Mouse (Mus musculus): ENCODE results near the gene Cpne1. TPM values are rescaled to one million over a fixed set of nuclear protein-coding genes. Genes with fewer than 3 reads are reported as not detected.
"Not testable (repeated sequence)": the region's sequence is repeated elsewhere in the genome, so short reads cannot be mapped to it uniquely, and the experiment has no call there.

Cpne1 gene
- polyA plus RNA-seq, 1 experiment = 54.6 TPM

DNA sequence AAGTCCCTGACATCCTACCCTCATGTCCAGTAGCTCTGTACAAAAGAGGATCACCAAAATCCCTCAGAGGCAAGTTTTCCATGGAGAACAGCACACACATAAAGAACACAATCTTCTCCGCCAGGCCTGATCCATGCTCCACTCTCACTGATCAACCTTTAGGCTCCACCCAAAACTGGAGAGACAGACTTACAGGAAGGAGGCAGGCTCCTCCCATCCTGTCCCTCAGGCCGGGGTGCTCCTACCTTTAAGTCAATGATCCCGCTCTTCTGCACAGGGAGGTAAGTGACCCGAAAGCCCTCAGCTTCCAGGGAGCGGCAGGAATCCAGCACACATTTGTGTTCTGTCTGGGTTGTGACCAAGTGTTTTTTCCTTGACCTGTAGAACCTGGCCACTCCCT, 22.4 kb upstream of the Cpne1 start:
- peaks cover 29% of the 10 kb centered on the region for H3K36me3 ChIP-seq (ENCODE audit: control insufficient read depth, insufficient read depth)
- no peaks in the 10 kb centered on the region for H3K79me2 ChIP-seq (ENCODE audit: control insufficient read depth, insufficient read depth)
- no peak overlapping the region for H3ac ChIP-seq (ENCODE audit: control insufficient read depth, insufficient read length, low read depth)
- TF ChIP-seq MYOG (IDR thresholded peaks at IDR 0.05; ENCODE audit: control insufficient read depth, extremely low read depth, insufficient read length) = no peak
- no peak for TF ChIP-seq CEBPB (IDR thresholded peaks at IDR 0.05; ENCODE audit: low read depth)
- no peak for TF ChIP-seq CTCF (IDR thresholded peaks at IDR 0.05; ENCODE audit: control insufficient read depth, insufficient read depth, insufficient read length)
- TF ChIP-seq FOSL1 (IDR thresholded peaks at IDR 0.05; ENCODE audit: insufficient read depth, low read length, poor library complexity, severe bottlenecking) = no peak
- no peak for TF ChIP-seq MAX (IDR thresholded peaks at IDR 0.05)
- TF ChIP-seq USF1 (IDR thresholded peaks at IDR 0.05; ENCODE audit: low read depth) = no peak
- TF ChIP-seq MYOD1 (IDR thresholded peaks at IDR 0.05; ENCODE audit: control insufficient read depth, insufficient read length, low read depth) = no peak
- H3K79me3 ChIP-seq (ENCODE audit: low read depth) = no peaks in the 10 kb centered on the region
- no peaks in the 10 kb centered on the region for H3K27me3 ChIP-seq (ENCODE audit: control insufficient read depth, insufficient read depth, insufficient read length)
- H3K4me3 ChIP-seq (ENCODE audit: insufficient read depth, poor library complexity, severe bottlenecking) = no peak overlapping the region

- peaks cover 41% of the 10 kb centered on the region for H3K36me3 ChIP-seq (ENCODE audit: control insufficient read depth, insufficient read depth)
- no peak within 1 kb of the TSS for H3ac ChIP-seq (ENCODE audit: control insufficient read depth, insufficient read length, low read depth)
- no peaks in the 10 kb centered on the region for H3K79me3 ChIP-seq (ENCODE audit: low read depth)
- no peaks in the 10 kb centered on the region for H3K79me2 ChIP-seq (ENCODE audit: control insufficient read depth, insufficient read depth)
- H3K4me3 ChIP-seq (ENCODE audit: insufficient read depth, poor library complexity, severe bottlenecking) = no peak within 1 kb of the TSS
- H3K27me3 ChIP-seq (ENCODE audit: control insufficient read depth, insufficient read depth, insufficient read length) = no peaks in the 10 kb centered on the region
- TF ChIP-seq FOSL1 (IDR thresholded peaks at IDR 0.05; ENCODE audit: insufficient read depth, low read length, poor library complexity, severe bottlenecking) = no peak
- TF ChIP-seq USF1 (IDR thresholded peaks at IDR 0.05; ENCODE audit: low read depth) = no peak
- TF ChIP-seq MYOG (IDR thresholded peaks at IDR 0.05; ENCODE audit: control insufficient read depth, extremely low read depth, insufficient read length) = no peak
- no peak for TF ChIP-seq CTCF (IDR thresholded peaks at IDR 0.05; ENCODE audit: control insufficient read depth, insufficient read depth, insufficient read length)
- TF ChIP-seq MYOD1 (IDR thresholded peaks at IDR 0.05; ENCODE audit: control insufficient read depth, insufficient read length, low read depth) = no peak
- TF ChIP-seq MAX (IDR thresholded peaks at IDR 0.05) = no peak
- no peak for TF ChIP-seq CEBPB (IDR thresholded peaks at IDR 0.05; ENCODE audit: low read depth)
These were observed 15.2 kb upstream of the Cpne1 start, which contains the start of gene Gm28036 for GRCm38 (mm10) chr2:156126992-156127391. TSS of gene Gm28036 (minus strand) at chr2:156127092.

DNA sequence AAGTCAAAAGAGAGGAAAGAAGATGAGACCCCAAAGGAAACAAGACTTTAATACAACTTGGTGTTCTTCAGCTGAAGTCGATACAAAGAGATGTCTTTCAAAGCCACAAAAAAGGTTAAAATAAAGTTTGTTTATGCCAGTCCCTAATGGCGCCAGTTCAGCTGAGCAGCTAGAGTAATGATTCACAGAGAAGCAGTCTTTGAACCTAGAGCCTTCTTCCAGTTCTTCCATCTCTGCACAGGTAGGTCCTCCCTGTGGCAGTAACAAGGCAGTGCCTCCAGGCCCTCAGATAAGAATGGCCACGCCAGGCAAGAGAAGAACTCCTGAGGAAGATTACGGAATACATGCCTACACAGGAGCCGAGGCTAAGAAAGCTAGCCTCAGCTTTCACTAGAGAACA, 12.0 kb upstream of the Cpne1 start:
- no peak overlapping the region for H3ac ChIP-seq (ENCODE audit: control insufficient read depth, insufficient read length, low read depth)
- H3K79me2 ChIP-seq (ENCODE audit: control insufficient read depth, insufficient read depth) = no peaks in the 10 kb centered on the region
- H3K36me3 ChIP-seq (ENCODE audit: control insufficient read depth, insufficient read depth) = peaks cover 31% of the 10 kb centered on the region
- no peaks in the 10 kb centered on the region for H3K79me3 ChIP-seq (ENCODE audit: low read depth)
- TF ChIP-seq CTCF (IDR thresholded peaks at IDR 0.05; ENCODE audit: control insufficient read depth, insufficient read depth, insufficient read length) (no peak), CEBPB (IDR thresholded peaks at IDR 0.05; ENCODE audit: low read depth) (no peak), MYOG (IDR thresholded peaks at IDR 0.05; ENCODE audit: control insufficient read depth, extremely low read depth, insufficient read length) (no peak), MYOD1 (IDR thresholded peaks at IDR 0.05; ENCODE audit: control insufficient read depth, insufficient read length, low read depth) (no peak), FOSL1 (IDR thresholded peaks at IDR 0.05; ENCODE audit: insufficient read depth, low read length, poor library complexity, severe bottlenecking) (no peak), USF1 (IDR thresholded peaks at IDR 0.05; ENCODE audit: low read depth) (no peak), MAX (IDR thresholded peaks at IDR 0.05) (no peak)
- H3K27me3 ChIP-seq (ENCODE audit: control insufficient read depth, insufficient read depth, insufficient read length) = no peaks in the 10 kb centered on the region
- no peak overlapping the region for H3K4me3 ChIP-seq (ENCODE audit: insufficient read depth, poor library complexity, severe bottlenecking)

DNA sequence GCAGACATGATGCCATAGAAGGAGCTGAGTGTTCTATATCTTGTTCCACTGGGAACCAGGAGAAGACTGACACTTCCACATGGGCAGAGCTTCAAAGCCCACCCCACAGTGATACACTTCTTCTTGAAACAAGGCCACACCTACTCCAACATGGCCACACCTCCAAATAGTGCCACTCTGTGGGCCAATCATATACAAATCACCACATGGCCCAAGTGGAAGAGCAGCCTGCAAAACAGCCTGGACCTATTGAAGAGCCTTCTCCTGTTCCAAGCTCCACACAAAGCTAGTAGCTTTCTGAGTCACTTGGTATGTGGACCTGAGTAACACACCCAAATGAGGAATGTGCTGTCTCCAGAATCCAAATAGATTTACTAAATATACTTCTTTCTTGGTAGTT, 7.8 kb upstream of the Cpne1 start:
- peak; percentile 62 for TF ChIP-seq MAX (IDR thresholded peaks at IDR 0.05)
- no peak for TF ChIP-seq USF1 (IDR thresholded peaks at IDR 0.05; ENCODE audit: low read depth)
- no peak for TF ChIP-seq FOSL1 (IDR thresholded peaks at IDR 0.05; ENCODE audit: insufficient read depth, low read length, poor library complexity, severe bottlenecking)
- H3K27me3 ChIP-seq (ENCODE audit: control insufficient read depth, insufficient read depth, insufficient read length) = no peaks in the 10 kb centered on the region
- peaks cover 12% of the 10 kb centered on the region for H3K36me3 ChIP-seq (ENCODE audit: control insufficient read depth, insufficient read depth)
- no peaks in the 10 kb centered on the region for H3K79me3 ChIP-seq (ENCODE audit: low read depth)
- H3K79me2 ChIP-seq (ENCODE audit: control insufficient read depth, insufficient read depth) = no peaks in the 10 kb centered on the region
- no peak overlapping the region for H3ac ChIP-seq (ENCODE audit: control insufficient read depth, insufficient read length, low read depth)
- H3K4me3 ChIP-seq (ENCODE audit: insufficient read depth, poor library complexity, severe bottlenecking) = no peak overlapping the region

DNA sequence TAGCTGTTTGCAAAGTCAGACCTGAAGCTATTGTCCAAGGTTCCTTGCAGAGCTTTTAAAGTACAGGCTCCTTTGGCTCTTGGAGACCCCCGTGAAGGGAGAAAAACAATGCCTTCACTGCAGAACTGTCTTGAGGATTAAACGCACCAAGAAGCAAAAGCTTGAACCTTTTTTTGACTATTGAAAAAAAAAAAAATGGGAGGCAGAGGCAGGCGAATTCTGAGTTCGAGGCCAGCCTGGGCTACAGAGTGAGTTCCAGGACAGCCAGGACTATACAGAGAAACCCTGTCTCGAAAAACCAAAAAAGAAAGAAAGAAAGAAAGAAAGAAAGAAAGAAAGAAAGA, 287 bp upstream of the Cpne1 start:
- H3ac ChIP-seq (ENCODE audit: control insufficient read depth, insufficient read length, low read depth) = peak overlapping the region; percentile 52
- not testable (repeated sequence) for H3K36me3 ChIP-seq (ENCODE audit: control insufficient read depth, insufficient read depth); H3K27me3 ChIP-seq (ENCODE audit: control insufficient read depth, insufficient read depth, insufficient read length)
- H3K79me2 ChIP-seq (ENCODE audit: control insufficient read depth, insufficient read depth) = peaks cover 51% of the 10 kb centered on the region
- peak overlapping the region; percentile 87 for H3K4me3 ChIP-seq (ENCODE audit: insufficient read depth, poor library complexity, severe bottlenecking)
- H3K79me3 ChIP-seq (ENCODE audit: low read depth) = peaks cover 45% of the 10 kb centered on the region

DNA sequence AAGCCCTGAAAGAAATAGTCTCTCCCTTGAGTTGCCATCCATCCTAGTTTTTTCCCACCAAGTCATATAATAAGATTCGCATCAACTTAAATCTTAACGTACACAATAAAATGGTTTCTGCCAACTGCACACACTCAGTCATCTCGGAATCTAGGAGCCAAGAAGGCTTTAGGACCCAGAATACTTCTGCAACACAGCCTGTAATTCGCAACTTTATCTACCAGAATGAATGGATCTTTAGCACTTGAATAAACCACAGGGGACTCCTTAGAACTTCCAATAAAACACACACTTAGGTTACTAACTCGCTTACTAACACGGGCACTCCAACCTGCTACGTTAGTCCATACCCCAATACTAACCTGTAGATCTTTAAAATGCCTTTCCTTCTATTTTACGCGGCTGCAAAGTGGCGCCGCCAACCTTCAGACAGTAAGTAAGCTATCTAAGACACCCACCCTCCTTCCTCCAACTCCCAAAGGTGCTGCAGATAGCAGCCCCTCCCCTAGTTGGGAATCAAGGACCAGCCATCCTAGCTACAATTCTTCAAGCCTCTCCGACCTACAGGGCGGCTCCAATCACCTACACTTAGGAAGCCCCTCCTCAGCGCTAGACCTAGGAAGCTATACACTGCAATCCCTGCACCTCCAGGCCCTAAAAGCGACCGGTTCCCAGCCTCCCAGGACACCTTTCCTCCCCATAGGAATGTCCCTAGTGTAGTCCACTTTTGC, 973 bp downstream of the Cpne1 start:
- Histone ChIP-seq H3K4me3 (ENCODE audit: insufficient read depth, poor library complexity, severe bottlenecking) (peak overlapping the region; percentile 87), H3ac (ENCODE audit: control insufficient read depth, insufficient read length, low read depth) (peak overlapping the region; percentile 96), H3K36me3 (ENCODE audit: control insufficient read depth, insufficient read depth) (peaks cover 15% of the 10 kb centered on the region), H3K79me3 (ENCODE audit: low read depth) (peaks cover 57% of the 10 kb centered on the region), H3K79me2 (ENCODE audit: control insufficient read depth, insufficient read depth) (peaks cover 64% of the 10 kb centered on the region), H3K27me3 (ENCODE audit: control insufficient read depth, insufficient read depth, insufficient read length) (no peaks in the 10 kb centered on the region)
- TF ChIP-seq CEBPB (IDR thresholded peaks at IDR 0.05; ENCODE audit: low read depth) (no peak), MAX (IDR thresholded peaks at IDR 0.05) (no peak), MYOG (IDR thresholded peaks at IDR 0.05; ENCODE audit: control insufficient read depth, extremely low read depth, insufficient read length) (no peak), CTCF (IDR thresholded peaks at IDR 0.05; ENCODE audit: control insufficient read depth, insufficient read depth, insufficient read length) (no peak), FOSL1 (IDR thresholded peaks at IDR 0.05; ENCODE audit: insufficient read depth, low read length, poor library complexity, severe bottlenecking) (no peak), USF1 (IDR thresholded peaks at IDR 0.05; ENCODE audit: low read depth) (no peak), MYOD1 (IDR thresholded peaks at IDR 0.05; ENCODE audit: control insufficient read depth, insufficient read length, low read depth) (no peak)
